Mouse (Mus musculus) heart, embryonic 16.5 days (tissue): ENCODE results near the gene Msi2. TPM values are rescaled to one million over a fixed set of nuclear protein-coding genes. Genes with fewer than 3 reads are reported as not detected.
A peak's percentile ranks its signal among the peaks of the same experiment; 100 is the strongest.

Experiments
- ATAC-seq: fragments of 200-750 bp; cut with Nextera tagmentation; replicated peaks from 2 replicates; pipeline ENCODE4 v1.8.0; 2017; ENCODE audit warnings: moderate number of reproducible peaks; ENCODE audit not compliant: insufficient read depth, low FRiP score; ENCODE audit errors: extremely low read depth
- H3K27ac ChIP-seq: fragments of 300-500 bp; sonication (generic); 2 replicates; pipeline ENCODE4 v1.5.1; 2014; ENCODE audit warnings: mild to moderate bottlenecking, low read length, control low read depth, moderate library complexity
- H3K27me3 ChIP-seq: fragments of 300-500 bp; sonication (generic); 2 replicates; pipeline ENCODE4 v1.6.1; 2014; ENCODE audit warnings: low read length, mixed read lengths; ENCODE audit not compliant: control insufficient read depth, insufficient read depth
- H3K36me3 ChIP-seq: fragments of 300-500 bp; sonication (generic); 2 replicates; pipeline ENCODE4 v1.6.1; 2014; ENCODE audit not compliant: control insufficient read depth, insufficient read depth
- H3K4me1 ChIP-seq: fragments of 300-500 bp; sonication (generic); 2 replicates; pipeline ENCODE4 v1.6.1; 2014; ENCODE audit warnings: low read length, mixed read lengths; ENCODE audit not compliant: control insufficient read depth, insufficient read depth
- H3K4me2 ChIP-seq: fragments of 300-500 bp; sonication (generic); 2 replicates; pipeline ENCODE4 v1.6.1; 2014; ENCODE audit warnings: low read depth, mild to moderate bottlenecking, control low read depth, low read length
- H3K4me3 ChIP-seq: fragments of 300-500 bp; sonication (generic); 2 replicates; pipeline ENCODE4 v1.5.1; 2014; ENCODE audit warnings: mild to moderate bottlenecking, control low read depth, low read length
- H3K9ac ChIP-seq: fragments of 300-500 bp; sonication (generic); 2 replicates; pipeline ENCODE4 v1.6.1; 2014; ENCODE audit warnings: low read length, control low read depth
- H3K9me3 ChIP-seq: fragments of 300-500 bp; sonication (generic); replicated peaks from 2 replicates; pipeline ENCODE4 v1.6.1; 2016; ENCODE audit warnings: low read length; ENCODE audit not compliant: control insufficient read depth
- WGBS: fragments of 180-500 bp; shearing (Covaris S2); extraction: QIAGEN DNeasy Blood & Tissue Kit; methylation state at CpG from one replicate; pipeline ENCODE4 v1.1.7; 2014; 5-methylcytosine and 5-hydroxymethylcytosine counted together
- polyA plus RNA-seq: library from polyadenylated mRNA; unstranded; fragments of >200 nt; fragmentation: Nextera tagmentation; extraction: Ambion mirVana; gene quantifications from 2 replicates; pipeline ENCODE4 v1.2.1, GENCODE M21; 2015

The Msi2 gene
- polyA plus RNA-seq, 1 experiment from 2014 or later: 20.6 TPM

DNA sequence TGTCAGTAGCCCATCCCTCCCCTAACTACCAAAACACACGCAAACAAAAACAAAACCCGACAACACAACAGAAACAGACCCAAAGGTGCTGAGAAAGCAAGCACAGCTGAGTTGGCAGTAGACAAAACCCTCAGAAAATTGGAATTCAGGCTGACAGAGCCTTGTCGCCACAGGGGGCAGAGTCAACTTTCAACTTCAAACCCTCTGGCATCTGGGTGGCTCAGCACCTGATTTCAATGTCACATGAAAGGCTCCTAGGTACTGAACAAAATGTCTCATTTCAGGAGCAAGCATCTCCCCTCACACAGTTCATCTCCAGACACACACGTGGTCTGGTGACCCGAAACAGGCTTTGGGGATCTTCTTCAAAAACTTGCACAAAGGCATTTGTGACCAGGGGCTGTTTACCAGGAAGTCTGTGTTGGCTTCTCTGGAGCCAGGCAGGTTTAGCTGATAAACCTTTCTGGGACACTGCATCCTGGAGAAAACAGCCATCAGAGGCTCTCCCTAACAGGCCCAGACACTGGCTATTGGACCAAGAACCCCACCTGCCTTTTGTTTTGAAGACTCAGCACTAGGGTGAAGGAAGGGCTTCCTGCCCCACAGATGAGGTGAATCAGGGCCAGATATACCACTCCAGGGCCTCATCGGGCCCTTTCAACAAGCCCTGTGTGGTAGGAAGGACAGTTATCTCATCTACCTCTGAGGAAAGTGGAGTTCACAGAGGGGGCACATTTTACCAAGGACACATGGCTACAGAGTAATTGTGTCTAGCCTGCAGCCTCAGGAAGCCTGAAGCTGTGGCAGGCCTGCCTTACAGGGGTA, 168.0 kb downstream of the Msi2 start:
- 51% methylated on average over 6 of the region's 6 CpGs for WGBS
- Histone ChIP-seq H3K27ac (peak overlapping the region; percentile 74), H3K27me3 (no peaks in the 10 kb centered on the region), H3K4me2 (0 out of 2 replicates have a peak overlapping the region, but pooled peaks have one; percentile 7), H3K4me3 (no peak overlapping the region), H3K4me1 (peaks cover 80% of the 10 kb centered on the region), H3K9me3 (no peaks in the 10 kb centered on the region), H3K9ac (peak overlapping the region; percentile 28), H3K36me3 (no peaks in the 10 kb centered on the region)
- no peak for ATAC-seq

DNA sequence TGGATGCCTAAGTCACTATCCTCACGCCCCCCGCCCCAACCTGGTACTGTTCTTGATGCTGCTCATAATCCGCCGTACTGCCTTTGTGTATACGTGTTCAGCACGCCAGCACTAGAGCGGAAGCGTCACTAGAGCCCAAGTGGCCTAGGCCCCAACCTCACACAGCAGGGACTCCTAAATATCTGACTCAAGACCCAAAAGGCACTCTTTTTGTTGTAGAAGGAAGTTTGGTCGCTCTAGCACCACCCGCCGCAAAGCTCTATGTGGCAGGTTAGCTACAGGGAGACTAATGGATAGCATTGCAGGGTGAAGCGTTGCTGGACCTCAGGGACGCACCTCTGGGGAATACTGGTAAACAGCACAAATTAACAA, 168.8 kb downstream of the Msi2 start:
- Histone ChIP-seq H3K4me2 (no peak overlapping the region), H3K4me1 (peaks cover 72% of the 10 kb centered on the region)
- no peak for ATAC-seq

GRCm38 (mm10) chr11:88548832-88549528, 169.3 kb downstream of the Msi2 start:
- peaks cover 67% of the 10 kb centered on the region for H3K4me1 ChIP-seq
- 69% methylated on average over 6 of the region's 6 CpGs for WGBS

More for the DNA sequence above, 168.8 kb downstream of the Msi2 start:
- H3K36me3 ChIP-seq: no peaks in the 10 kb centered on the region
- H3K9ac ChIP-seq: no peak overlapping the region
- H3K9me3 ChIP-seq: no peaks in the 10 kb centered on the region
- no peak overlapping the region for H3K4me3 ChIP-seq
- WGBS: 91% methylated on average over 13 of the region's 13 CpGs
- H3K27ac ChIP-seq: peak overlapping the region; percentile 7; the same call in 1 of the 2 replicates
- H3K27me3 ChIP-seq: no peaks in the 10 kb centered on the region

GRCm38 (mm10) chr11:88548423-88548822, 169.9 kb downstream of the Msi2 start:
- Histone ChIP-seq H3K27me3 (no peaks in the 10 kb centered on the region), H3K4me1 (peaks cover 61% of the 10 kb centered on the region), H3K27ac (no peak overlapping the region), H3K4me3 (no peak overlapping the region), H3K9me3 (no peaks in the 10 kb centered on the region), H3K9ac (0 out of 2 replicates have a peak overlapping the region, but pooled peaks have one; percentile 18), H3K36me3 (no peaks in the 10 kb centered on the region), H3K4me2 (no peak overlapping the region)
- WGBS: 63% methylated on average over 7 of the region's 7 CpGs
- no peak for ATAC-seq

More at GRCm38 (mm10) chr11:88548832-88549528, 169.3 kb downstream of the Msi2 start:
- no peaks in the 10 kb centered on the region for H3K27me3 ChIP-seq
- H3K36me3 ChIP-seq: no peaks in the 10 kb centered on the region
- no peaks in the 10 kb centered on the region for H3K9me3 ChIP-seq
- H3K27ac ChIP-seq: no peak overlapping the region
- H3K4me2 ChIP-seq: no peak overlapping the region
- ATAC-seq: no peak
- H3K4me3 ChIP-seq: no peak overlapping the region
- 0 out of 2 replicates have a peak overlapping the region, but pooled peaks have one; percentile 18 for H3K9ac ChIP-seq

- H3K4me2 ChIP-seq: no peak overlapping the region
- no peak overlapping the region for H3K27ac ChIP-seq
- no peaks in the 10 kb centered on the region for H3K9me3 ChIP-seq
- no peak overlapping the region for H3K4me3 ChIP-seq
- H3K9ac ChIP-seq: no peak overlapping the region
- no peaks in the 10 kb centered on the region for H3K27me3 ChIP-seq
- 86% methylated on average over 6 of the region's 6 CpGs for WGBS
- no peak for ATAC-seq
- H3K4me1 ChIP-seq: peaks cover 50% of the 10 kb centered on the region
- no peaks in the 10 kb centered on the region for H3K36me3 ChIP-seq
Measured at GRCm38 (mm10) chr11:88543771-88544170, 174.5 kb downstream of the Msi2 start.

- H3K36me3 ChIP-seq: no peaks in the 10 kb centered on the region
- 35% methylated on average over 3 of the region's 3 CpGs for WGBS
- peaks cover 51% of the 10 kb centered on the region for H3K4me1 ChIP-seq
- no peaks in the 10 kb centered on the region for H3K9me3 ChIP-seq
- no peak for ATAC-seq
- no peak overlapping the region for H3K4me3 ChIP-seq
- no peak overlapping the region for H3K9ac ChIP-seq
- H3K27ac ChIP-seq: no peak overlapping the region
- no peak overlapping the region for H3K4me2 ChIP-seq
- H3K27me3 ChIP-seq: no peaks in the 10 kb centered on the region
Measured at GRCm38 (mm10) chr11:88542817-88543216, 175.5 kb downstream of the Msi2 start.

DNA sequence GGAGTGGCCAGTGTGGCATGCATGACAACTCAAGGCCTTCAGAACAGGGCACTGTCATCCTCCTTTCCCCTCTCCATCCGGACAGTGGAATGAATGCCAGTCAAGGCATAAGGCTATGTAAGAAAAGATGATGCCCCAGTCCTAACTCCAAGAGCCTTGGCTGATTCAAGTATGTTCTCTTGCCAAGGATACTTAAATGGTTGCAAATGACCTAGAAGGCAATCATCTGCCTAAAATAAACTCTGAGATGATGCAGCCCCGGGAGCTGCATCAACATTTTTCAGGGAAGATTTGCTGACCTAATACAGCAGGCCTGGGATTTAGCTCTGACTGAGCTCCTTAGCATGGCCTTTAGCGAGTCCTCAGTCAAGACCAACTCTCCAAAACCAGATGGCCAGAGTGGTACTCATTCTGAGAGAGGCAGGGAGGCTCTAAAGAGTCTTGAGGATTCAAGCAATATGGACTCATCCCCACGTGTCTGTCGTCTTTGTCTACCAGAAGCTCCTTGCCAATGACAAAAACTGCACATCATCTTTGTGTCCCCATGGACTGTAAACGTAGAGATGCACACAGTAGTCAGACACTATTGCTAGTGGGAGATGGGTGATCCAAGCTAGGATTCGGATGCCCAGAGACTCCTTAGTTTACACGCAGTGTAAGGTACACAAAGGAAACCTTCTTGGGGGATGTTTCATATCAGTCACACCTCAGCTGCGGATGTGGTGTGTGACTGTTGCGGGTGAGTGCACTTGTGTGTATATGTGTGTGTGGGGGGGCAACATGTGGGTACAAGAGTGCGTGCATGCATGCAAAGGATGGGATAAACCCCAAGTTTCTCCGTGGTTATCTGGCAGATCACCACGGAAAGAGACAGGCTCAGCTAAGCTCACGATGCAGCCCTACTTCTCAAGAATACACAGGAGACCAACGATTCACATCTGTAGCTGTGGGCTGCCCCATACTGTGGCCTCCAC, 176.4 kb downstream of the Msi2 start:
- 76% methylated on average over 15 of the region's 15 CpGs for WGBS
- no peak overlapping the region for H3K9ac ChIP-seq
- H3K4me2 ChIP-seq: no peak overlapping the region
- H3K9me3 ChIP-seq: no peaks in the 10 kb centered on the region
- no peak overlapping the region for H3K27ac ChIP-seq
- no peak overlapping the region for H3K4me3 ChIP-seq
- ATAC-seq: no peak
- H3K4me1 ChIP-seq: peaks cover 51% of the 10 kb centered on the region
- no peaks in the 10 kb centered on the region for H3K36me3 ChIP-seq
- no peaks in the 10 kb centered on the region for H3K27me3 ChIP-seq

- Histone ChIP-seq H3K27ac (peak overlapping the region; percentile 66), H3K27me3 (no peaks in the 10 kb centered on the region), H3K9me3 (no peaks in the 10 kb centered on the region), H3K4me1 (peaks cover 59% of the 10 kb centered on the region), H3K4me2 (0 out of 2 replicates have a peak overlapping the region, but pooled peaks have one; percentile 5), H3K4me3 (no peak overlapping the region), H3K36me3 (no peaks in the 10 kb centered on the region), H3K9ac (peak overlapping the region; percentile 18; the same call in 1 of the 2 replicates)
- 55% methylated on average over 8 of the region's 8 CpGs for WGBS
- no peak for ATAC-seq
Measured at GRCm38 (mm10) chr11:88539637-88540478, 178.5 kb downstream of the Msi2 start.
